Mouse (Mus musculus) thymus, adult 2 months (tissue): Measurements from ENCODE around the gene Zfp472.

Experiments used
- CTCF ChIP-seq: fragments of 200-500 bp; IDR thresholded peaks from 2 replicates; pipeline ENCODE4 v1.5.1; 2012; ENCODE audit warnings: mild to moderate bottlenecking, control low read depth, low read length, moderate library complexity, borderline replicate concordance; ENCODE audit not compliant: control insufficient read depth, poor library complexity, insufficient read depth; ENCODE audit errors: extremely low read depth
- POLR2A ChIP-seq: fragments of 200-500 bp; IDR thresholded peaks from 2 replicates; pipeline ENCODE4 v1.6.1; 2012; ENCODE audit warnings: mild to moderate bottlenecking, low read length, control low read depth, moderate library complexity; ENCODE audit not compliant: control insufficient read depth, poor library complexity, insufficient read depth; ENCODE audit errors: extremely low read depth

DNA sequence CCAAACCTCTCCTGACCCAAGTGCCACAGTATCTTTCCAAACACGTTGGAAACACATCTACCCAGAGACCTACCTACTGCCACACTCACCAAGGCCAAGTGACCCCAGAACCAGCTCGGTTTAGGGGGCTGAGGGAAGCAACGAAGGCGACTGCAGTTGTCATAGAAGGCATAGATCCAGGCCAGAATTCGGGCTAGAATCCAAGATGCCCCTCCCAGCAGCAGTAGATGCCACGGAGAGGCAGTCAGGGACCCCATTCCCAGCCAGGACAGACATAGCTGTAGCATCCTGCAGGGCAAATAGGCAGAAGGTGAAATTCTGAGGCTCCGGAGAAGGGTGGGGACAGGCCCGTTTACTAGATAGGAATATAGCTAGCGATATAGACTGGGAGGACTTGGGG lies 18.9 kb upstream of the Zfp472 start:
- TF ChIP-seq CTCF: no peak
- TF ChIP-seq POLR2A: no peak
